Mouse (Mus musculus): ENCODE data around the gene Tmem214. TPM values are rescaled to one million over a fixed set of nuclear protein-coding genes. Genes with fewer than 3 reads are reported as not detected.

Gene Tmem214
- polyA plus RNA-seq (2012; rRNA removed), result 52.8 and 60.7 TPM in 2 replicates

DNA sequence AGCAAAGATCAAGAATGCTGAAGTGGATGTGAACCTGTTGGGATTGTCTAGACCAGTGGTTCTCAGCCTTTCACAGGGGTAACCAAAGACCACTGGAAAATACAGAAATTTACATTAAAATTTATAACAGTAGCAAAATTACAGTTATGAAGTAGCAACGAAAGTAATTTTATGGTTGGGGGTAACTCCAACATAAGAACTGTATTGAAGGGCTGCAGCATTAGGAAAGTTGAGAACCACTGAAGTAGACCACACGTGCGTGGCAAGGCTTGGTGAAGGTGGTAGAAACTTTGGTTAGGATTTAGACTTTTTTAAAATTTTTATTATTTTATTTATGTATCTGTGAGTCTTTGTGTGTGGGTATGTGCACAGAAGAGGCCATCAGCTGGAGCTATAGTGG is at the start of gene Tmem214:
Gene Tmem214 (plus strand): TSS at position 301 of the 400 bp plus-strand sequence.
- DNase-seq (ENCODE audit: low spot score), result no peak

DNA sequence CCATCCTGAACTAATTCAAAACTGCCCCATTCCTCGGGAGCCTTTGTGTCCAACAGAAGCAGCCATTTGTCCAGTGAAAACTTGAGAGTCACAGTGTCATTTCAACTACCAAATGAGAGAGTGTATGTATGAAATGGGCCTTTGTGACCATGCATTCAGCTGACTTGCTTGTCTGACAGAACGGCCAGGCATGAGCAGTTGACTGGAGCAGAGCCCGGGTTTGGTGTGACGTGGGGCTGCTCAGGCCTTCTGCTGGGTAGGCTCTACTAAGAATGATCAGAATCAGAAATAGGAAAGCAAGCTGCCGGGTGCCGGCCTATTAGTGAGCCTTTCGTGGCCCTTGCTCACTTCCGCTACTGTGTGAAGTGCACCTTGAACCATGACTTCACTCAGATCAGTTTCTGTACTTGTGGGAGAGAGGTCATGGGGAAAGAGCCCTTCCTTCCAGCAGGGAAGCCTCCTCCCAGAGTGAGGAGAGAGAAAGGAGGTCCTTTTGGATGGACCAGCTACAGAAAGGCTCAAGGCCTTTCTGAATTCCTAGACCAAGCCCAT is 49.0 kb upstream of the Tmem214 start:
- no peak for DNase-seq (ENCODE audit: low spot score)

DNA sequence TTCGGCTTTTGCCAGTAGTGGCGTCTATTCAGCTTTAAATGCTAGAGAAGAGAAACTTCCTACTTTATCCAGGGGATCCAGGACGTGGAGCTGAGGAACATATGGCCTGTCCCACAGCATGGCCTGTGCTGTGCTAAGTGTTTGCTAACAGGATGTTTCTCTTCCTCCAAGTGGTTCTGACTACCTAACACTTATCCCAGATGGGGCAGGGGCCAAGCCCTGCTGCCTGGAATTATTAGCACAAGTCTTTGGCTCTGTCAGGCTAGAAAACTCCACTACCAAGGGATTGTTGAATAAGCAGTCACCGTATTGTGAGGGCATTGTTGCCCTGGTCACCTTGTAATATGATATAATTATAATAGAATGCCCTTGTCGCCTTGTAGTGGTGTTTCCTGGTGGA is 45.1 kb upstream of the Tmem214 start:
- DNase-seq (ENCODE audit: low spot score), result no peak

DNA sequence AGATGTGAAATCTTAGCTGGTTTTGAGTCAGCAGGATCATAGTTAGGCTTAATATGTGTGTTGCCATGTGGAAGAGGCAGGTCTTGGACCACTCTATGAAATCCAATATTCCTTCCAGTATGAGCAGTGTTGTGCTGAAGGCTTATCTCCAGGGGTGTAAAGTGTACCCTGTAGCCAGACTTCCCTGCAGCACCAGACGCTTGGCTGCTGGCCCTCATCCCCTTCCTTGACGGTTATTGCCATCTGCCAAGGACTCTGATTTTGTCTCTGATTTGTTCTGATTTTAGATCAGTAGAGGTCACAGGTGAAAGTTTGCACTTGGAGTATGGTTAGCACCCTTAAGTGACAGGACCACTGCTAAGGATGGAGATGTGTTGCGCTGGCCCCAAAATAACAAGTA is 44.7 kb upstream of the Tmem214 start:
- DNase-seq (ENCODE audit: low spot score), result no peak

DNA sequence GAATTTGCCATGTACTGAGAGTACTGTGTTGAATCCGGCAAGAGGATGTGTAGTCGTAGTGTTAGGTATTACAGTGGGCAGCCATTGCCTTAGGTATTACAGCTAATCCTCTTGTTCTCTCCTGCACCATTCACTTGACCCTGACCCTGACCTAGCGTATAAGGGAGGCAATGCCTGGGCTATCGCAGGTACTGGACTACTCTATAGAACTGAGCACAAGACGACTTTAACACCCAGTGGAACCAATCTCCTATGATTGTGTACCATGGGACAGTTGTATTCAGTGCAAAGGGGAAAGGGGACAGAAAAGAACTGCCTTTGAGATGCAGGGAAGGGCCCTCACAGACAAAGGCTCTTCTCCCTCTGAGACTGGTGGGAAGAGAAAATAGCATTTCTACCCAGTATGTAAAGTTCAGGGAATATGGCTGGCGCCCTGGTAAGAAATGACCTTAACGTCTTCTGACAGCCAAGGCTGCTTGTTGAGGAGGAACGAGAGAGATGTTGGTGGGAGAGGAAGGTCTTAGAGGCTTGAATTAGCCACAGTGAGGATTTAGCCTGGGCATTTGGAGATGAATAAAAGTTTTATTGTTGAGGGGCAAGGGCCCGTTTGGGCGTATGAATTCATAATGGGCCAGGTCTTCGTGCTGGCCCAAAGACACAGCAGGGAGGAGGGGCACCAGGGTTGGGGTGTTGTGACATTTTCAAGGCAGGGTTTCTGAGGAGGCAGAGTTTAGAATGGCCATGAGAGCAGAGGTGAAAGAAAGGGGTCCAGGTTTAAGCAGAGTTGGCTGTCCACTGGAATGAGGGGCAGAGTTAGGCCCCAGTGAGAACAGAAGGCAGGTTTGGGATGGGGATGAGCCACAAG is 43.5 kb upstream of the Tmem214 start:
- no peak for DNase-seq (ENCODE audit: low spot score)

DNA sequence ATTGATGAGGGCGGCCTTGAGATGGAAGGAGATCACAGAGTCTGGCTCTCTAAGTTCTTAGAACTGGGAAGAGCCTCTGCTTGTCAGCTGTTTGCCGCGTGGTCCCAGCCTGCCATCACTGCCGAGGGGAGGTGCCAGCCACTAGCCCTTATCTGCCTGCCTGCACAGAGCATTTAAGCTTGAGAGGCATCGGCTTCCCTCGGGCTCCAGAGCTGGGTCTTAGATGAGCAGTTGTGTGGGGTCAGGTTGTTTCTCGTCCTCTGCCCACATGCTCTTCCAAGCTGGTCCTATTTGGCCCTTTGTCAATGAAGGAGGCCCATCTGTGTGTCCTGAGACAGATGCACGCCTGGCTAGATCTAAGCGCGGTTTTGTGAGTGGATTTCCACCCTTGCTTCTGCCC is 42.6 kb upstream of the Tmem214 start:
- DNase-seq (ENCODE audit: low spot score), result no peak

DNA sequence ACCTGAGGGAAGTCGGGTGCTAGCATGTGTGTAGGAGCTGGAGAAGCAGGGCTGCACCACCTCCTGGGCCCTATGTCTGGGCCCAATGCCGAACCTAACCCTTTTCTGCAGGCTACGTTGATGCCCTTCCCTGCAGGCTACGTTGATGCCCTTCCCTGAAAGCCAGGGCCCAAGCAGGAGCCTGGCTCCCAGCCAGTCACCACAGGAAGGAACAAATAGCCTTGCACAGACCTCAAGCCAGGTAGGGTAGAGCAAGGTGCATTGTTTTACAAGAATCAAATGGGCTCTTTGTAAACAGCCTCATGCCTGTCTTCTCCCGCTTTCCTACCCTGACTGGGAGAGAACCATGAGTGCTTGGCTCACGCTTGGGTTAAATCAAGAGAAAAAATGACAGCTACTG is 42.0 kb upstream of the Tmem214 start:
- no peak for DNase-seq (ENCODE audit: low spot score)

DNA sequence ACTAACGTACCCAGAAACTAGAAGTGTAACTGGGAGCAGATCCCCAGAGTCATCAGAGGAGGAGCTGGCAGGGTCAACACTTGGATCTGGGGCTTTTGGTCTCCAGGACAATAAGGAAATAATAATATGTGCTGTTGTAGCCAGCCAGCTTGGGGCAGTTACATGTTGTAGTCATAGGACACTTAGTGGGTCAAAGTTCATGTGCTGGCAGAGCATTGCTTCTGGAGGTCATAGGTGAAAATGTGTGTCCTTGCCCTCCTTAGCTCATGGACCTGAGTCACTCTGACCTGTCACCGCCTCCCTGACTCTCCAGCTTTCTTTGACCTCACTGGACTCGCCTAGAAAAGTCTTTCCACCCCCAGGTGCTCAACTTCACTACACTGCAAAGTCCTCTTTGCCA is 34.4 kb upstream of the Tmem214 start:
- DNase-seq (ENCODE audit: low spot score), result no peak

DNA sequence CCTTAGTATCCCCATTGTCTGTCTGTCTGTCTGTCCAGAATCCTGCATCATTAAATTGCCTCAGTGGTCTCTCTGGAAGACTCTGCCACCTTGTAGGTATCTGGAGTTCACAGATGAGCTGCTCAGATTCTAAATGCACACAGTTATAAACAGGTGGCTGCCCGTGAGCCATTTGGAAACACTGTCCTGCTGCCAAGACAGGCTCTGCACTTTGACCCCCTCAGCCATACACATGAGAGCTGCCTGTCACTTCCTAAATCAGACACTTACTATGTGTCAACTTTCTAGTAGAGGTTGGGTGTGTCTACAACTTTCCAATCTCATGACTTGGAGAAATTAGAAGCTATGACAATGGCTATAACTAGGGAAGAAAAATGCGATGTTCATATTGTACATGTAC is 28.1 kb upstream of the Tmem214 start:
- no peak for DNase-seq (ENCODE audit: low spot score)

DNA sequence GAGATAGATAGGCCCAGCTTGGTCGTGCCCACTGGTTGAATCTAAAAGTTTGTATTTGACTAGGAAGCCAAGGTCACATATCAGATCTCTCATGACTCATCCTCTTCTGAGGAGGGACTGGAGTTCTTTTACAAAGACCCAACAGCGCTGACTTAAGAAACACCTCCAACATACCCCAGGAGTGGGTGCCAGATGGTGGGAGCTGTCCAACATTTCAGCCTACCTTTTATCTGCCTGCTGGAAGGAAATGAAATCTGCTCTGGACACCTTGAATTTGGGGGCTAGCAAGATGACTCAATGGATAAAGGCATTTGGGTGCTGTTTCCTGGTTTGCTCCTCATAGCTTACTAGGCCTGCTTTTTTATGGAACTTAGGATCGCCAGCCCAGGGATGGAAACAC is 25.9 kb upstream of the Tmem214 start:
- DNase-seq (ENCODE audit: low spot score), result no peak

DNA sequence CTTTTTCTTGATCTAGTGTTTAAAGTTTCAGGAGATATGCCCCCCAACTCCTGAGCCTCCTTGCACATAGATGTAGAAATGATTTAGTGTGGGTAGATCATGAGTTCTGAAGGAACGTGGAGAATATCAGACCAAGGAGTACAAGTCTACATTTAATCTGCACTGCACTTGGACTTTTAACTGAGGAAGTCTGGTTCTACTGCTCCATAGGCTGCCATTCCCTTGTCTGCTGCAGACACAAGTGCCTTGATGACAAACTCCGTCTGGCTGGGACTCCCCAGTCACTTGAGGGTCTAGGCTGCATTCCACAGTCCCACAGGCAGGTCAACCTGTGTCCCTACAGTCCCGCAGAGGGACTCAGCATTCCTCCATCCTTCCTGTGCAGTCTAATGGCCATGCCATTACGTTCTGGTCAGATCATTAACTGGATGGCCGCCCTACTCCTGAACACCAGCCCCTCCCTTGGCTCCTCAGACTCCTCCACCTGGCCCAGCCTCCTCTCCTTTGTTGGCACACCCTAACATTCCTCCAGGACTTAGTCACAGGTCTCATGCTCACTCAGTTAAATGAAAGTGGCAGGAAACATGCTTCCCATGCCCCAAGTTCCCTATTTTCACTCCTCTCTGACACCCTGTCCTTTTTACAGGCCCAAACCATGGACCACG is 17.8 kb upstream of the Tmem214 start:
- DNase-seq (ENCODE audit: low spot score), result no peak

DNA sequence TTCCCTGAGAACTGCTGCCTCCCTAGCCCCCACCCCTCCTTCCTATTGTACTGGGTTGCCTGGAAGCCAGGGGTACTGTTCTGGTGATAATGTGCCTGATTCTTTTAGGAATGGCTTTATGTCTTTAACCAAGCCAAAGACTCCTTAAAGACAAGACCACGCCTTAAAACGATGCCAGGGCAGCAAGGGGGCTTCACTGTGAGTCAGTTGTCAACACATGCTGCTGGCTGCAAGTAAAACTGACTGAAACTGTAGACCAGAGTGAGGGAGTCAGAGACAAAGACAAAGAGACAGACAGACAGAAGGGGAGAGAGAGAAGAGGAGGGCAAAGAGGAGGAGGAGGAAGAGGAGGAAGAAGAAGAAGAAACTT is 17.3 kb upstream of the Tmem214 start:
- no peak for DNase-seq (ENCODE audit: low spot score)

DNA sequence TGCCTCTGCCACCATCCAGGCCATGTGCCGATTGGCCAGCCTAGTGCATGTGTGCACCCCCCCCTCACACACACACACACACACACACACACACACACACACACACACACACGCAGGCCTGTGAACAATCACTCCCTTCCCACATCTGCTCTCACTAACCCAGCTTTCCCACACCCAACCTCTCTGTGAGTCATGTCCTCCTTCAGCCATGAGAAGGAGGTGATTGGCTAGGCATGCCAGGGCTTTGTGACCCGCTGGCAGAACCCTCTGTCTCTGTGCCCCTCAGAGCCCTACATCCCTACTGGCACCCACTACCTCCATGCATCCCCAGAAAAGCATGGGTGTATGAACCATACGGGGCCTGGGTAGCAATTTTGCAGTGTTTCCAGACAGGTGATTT is 14.3 kb upstream of the Tmem214 start:
- no peak for DNase-seq (ENCODE audit: low spot score)

DNA sequence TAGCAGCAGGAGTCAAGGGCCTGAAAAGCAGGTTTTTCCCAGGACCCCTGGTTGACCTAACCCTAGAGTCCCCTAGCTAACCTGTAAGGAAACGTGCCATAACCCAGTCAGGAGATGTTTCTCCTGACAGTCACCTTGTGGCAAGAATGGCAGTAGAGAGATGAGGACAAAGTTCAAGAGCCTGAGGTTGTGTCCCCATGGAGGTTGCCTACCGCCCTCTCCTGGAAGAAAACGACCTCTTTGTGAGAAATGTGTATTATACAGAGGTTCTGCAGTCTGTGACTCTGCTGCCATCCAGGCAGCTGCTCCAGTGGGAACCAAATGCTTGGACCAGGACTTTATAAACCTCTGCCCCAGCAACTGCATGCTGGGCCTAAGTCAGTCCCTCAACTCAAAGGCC is 12.1 kb upstream of the Tmem214 start:
- no peak for DNase-seq (ENCODE audit: low spot score)

DNA sequence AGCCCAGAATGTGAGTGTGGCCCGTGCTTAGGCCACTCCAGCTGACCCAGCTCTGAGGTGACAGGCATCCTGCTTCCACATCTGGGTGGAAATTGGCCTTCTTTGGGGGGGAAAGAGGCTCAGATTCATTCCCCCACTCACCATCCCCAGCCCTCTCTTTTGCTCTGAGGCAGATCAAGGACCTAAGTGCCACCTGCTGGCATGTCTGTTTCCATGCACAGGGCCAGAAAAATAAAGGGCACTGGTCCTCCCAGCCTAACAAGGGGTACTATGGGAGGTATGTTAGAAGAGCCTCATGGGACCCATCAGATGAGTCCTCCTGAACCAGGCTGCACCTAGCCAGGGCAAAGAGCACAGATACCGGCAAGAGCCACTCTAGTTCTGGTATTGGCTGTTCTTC is 11.7 kb upstream of the Tmem214 start:
- no peak for DNase-seq (ENCODE audit: low spot score)

DNA sequence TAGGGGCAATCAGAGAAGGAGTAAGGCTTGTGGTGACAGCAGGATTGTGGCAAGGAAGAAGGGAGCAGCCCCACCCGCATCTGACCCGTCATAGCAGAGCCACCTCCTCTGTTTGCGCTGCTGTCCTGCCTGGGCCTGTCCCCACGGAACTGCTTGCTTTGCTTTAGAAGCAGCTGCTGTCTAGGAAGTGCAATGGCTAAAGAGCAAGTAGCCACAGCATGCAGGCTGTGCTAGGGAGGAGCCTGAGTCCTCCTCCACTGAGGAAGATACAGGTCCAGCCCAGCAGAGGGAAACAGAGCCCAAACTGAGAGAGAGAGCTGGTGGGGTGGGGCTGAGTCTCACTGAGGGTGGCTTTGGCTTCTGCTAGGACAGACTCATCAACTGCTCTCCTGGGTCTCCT is 4.0 kb upstream of the Tmem214 start:
- DNase-seq (ENCODE audit: low spot score), result peak; percentile 39

DNA sequence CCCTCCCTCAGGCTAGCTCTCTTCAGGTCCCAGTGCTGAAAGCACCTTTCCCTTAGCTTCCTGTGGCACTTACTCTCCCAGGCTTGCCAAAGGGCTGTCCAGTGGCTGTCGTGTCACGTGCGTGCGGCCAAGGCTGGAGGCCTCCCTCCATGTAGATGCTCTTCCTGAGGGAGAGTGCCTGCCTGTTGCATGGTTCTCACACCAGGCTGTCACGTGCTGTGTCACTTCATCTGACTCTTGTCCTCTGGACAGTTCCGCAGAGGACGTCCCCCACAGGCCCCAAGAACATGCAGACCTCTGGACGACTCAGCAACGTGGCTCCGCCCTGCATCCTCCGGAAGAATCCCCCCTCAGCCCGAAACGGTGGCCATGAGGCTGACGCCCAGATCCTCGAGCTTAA is 3.5 kb upstream of the Tmem214 start:
- no peak for DNase-seq (ENCODE audit: low spot score)

DNA sequence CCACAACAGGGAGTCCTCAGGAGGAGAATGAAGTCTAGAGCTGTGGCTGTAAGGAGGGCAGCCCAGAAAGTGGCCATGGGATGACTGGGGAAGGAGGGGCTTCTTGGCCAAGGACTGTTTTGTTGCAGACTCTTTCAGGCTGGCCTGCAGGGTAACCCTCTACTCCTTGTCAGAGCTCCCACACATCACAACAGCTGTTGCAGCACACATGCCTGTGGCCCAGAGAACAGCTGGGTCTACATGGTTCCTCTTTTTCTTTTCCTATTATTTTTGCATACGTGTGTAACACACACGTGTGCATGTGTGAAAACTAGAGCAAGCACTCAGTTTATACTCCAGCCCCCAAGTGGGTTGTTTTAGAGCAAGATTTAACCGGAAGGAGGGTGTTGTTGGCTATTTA is 941 bp upstream of the Tmem214 start:
- no peak for DNase-seq (ENCODE audit: low spot score)

DNA sequence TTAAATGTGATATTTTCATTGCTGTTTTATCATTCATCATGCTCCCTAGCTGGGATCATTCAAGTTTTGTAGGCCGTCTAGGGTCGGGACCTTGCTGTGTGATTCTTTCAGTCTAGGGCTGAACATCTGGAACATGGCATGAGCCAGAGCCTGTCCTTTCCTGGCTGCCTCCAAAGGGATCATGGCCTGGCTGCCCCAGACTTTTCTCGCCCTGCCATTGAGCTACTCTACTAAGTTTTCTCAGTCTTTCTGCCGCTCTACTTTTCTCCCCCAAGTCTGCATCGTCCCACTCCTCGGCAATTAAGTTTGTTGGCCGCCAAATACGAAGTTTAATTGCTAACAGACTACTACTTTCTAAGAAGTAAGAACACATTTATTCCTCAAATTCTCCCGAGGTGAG is 1.2 kb downstream of the Tmem214 start:
- DNase-seq (ENCODE audit: low spot score), result no peak

DNA sequence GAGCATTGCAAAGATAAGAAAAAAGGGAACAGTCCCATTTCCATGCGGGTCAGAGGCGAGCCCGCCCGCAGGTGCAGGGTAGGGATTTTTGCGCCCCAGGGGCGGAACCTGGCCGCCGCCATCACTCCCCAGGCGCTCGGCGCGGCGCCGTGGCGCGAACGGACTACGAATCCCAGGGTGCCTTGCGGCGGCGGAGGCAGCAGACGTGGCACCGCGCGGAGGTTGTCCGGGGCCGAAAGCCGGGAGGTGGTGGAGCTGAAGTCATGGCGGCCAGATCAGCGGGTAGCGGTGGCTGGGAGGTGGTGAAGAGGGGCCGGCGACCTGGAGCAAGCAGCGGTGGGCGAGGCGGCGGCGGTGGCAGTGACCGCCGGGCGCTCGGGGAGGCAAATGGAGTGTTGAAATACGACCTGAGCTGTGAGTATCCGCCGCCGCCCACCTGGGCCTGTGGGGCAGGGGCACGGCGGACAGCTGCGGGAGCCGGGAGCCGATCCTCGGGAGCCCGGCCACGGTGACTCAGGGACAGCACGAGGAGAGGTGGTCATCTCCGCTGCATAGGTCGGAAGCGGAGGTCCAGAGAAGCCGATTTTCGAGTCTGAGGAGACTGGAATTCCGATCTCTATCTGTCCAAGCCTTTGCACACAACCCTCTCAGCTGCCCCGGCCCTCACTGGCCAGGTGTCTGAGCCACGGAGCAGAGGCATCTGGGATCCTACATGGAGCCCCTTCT is 1.8 kb downstream of the Tmem214 start:
- peak; percentile 91 for DNase-seq (ENCODE audit: low spot score)

DNA sequence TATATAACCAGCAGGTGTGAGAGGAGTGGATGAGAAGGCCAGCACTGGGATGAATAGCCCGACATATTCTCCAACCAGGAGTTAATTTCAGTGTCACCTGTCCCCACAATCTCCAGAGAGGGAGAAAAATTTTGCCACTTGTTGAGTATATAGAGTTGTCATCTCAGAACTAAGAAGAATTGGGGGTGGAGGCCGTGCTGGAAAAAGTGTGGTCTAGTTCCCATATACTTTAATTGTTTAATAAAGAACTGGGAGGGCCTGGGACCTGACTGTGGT is 2.3 kb downstream of the Tmem214 start:
- no peak for DNase-seq (ENCODE audit: low spot score)

DNA sequence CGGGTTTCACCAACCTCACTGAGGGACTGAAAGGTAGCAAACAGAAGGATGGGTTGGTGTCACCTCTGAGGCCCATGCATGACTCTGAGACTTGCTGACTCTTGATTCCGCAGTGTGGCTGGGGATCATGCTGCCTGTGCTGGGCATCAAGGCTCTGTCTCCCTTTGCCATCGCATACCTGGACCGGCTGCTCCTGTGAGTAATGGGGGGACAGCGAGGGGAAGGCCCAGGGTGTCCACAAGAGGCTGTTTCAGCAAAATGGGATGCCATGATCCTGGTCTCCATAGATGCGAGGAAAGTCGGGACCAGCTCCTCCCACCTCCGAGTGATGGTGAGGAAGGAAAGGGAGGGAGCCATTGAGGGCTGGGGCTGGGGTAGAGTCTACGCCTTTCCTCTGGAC is 4.8 kb downstream of the Tmem214 start:
- no peak for DNase-seq (ENCODE audit: low spot score)

DNA sequence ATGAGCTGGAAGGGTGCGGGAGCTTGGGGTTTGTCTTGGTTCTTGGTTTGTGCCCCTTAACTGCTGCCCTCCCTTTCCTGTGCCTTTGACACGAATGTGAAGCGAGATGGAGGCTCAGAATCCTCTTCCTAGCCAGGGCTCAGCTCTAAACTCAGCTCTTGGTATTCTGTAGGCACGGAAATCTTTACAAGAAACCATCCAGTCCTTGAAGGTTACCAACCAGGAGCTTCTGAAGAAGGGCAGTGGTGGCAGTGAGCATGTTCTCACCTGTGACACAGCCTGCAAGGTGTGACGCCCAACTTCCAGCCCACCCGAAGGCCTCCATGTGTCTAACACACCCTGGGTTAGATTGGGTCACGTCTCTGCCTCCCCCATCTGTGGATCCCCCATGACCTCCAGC is 6.6 kb downstream of the Tmem214 start:
- no peak for DNase-seq (ENCODE audit: low spot score)
